Mouse (Mus musculus) left cerebral cortex, postnatal 25 days (tissue): Measurements from ENCODE around the gene Bag5. TPM values are rescaled to one million over a fixed set of nuclear protein-coding genes. Genes with fewer than 3 reads are reported as not detected.

Source experiments
- DNase-seq, 2 experiments: peaks; one replicate each; pipeline ENCODE4 v3.0.0; 2022; ENCODE audit warnings: low spot score in 2 of 2, mixed read lengths in 1 of 2
- intact Hi-C: fragments of 180-260 bp; cut with DNase I; formaldehyde crosslinking; loops from one replicate; pipeline ENCODE4 v1.15.1; 2025
- total RNA-seq, 2 experiments: library from RNA; stranded (reverse); gene quantifications; 2 replicates each; pipeline ENCODE4 v1.2.3; 2021

The Bag5 gene
- total RNA-seq, 2 experiments from 2014 or later = 53.9 to 56.9 TPM

GRCm38 (mm10) chr12:111680661-111681060 is 32.4 kb downstream of the Bag5 start:
- peak in 1 of 2 experiments; percentile 59 for DNase-seq
- intact Hi-C loops = no loop called here

- DNase-seq = no peak
- intact Hi-C loops = no loop called here
These were observed 34.1 kb downstream of the Bag5 start for GRCm38 (mm10) chr12:111678997-111679396.

- DNase-seq = no peak
- intact Hi-C loops = no loop called here
These were observed 34.5 kb downstream of the Bag5 start for GRCm38 (mm10) chr12:111678670-111678933.

- DNase-seq = peak; percentile 90 to 92
- intact Hi-C loops = no loop called here
These were observed 35.0 kb downstream of the Bag5 start, which contains the start of gene Trmt61a for GRCm38 (mm10) chr12:111677882-111678669. Gene Trmt61a (plus strand): TSS chr12:111678105.

GRCm38 (mm10) chr12:111677421-111677820 is 35.6 kb downstream of the Bag5 start:
- DNase-seq = peak in 1 of 2 experiments; percentile 35
- intact Hi-C loops = no loop called here

GRCm38 (mm10) chr12:111675797-111676580 is 37.1 kb downstream of the Bag5 start:
- DNase-seq = no peak
- intact Hi-C loops = no loop called here

GRCm38 (mm10) chr12:111674850-111675486 is 38.1 kb downstream of the Bag5 start:
- DNase-seq = no peak
- intact Hi-C loops = no loop called here

GRCm38 (mm10) chr12:111672581-111672980 is 40.5 kb downstream of the Bag5 start:
- no peak for DNase-seq
- intact Hi-C loops = no loop called here

- DNase-seq = peak; percentile 95 to 97
- intact Hi-C loops = no loop called here
These were observed 40.9 kb downstream of the Bag5 start, which contains the start of gene Ckb for GRCm38 (mm10) chr12:111672176-111672575. Gene Ckb (minus strand): TSS chr12:111672338.

GRCm38 (mm10) chr12:111671431-111671902 is 41.6 kb downstream of the Bag5 start:
- peak; percentile 81 to 83 for DNase-seq
- intact Hi-C loops = no loop called here

- intact Hi-C loops = no loop called here
- peak in 1 of 2 experiments; percentile 17 for DNase-seq
These were observed 42.1 kb downstream of the Bag5 start for GRCm38 (mm10) chr12:111670976-111671375.

GRCm38 (mm10) chr12:111670371-111670971 is 42.6 kb downstream of the Bag5 start:
- DNase-seq = peak; percentile 49 to 90
- intact Hi-C loops = no loop called here

- DNase-seq = no peak
- intact Hi-C loops = no loop called here
These were observed 43.1 kb downstream of the Bag5 start for GRCm38 (mm10) chr12:111669961-111670360.

- peak; percentile 31 to 73 for DNase-seq
- intact Hi-C loops = loop anchor here (1.0 kb wide), 2 partner anchors 27 to 63 kb away; no protein-coding TSS in a partner anchor
These were observed 43.9 kb downstream of the Bag5 start for GRCm38 (mm10) chr12:111669000-111669788.

GRCm38 (mm10) chr12:111668457-111668912 is 44.6 kb downstream of the Bag5 start:
- DNase-seq = peak; percentile 96 to 98
- intact Hi-C loops = loop anchor here (1.0 kb wide), 2 partner anchors 28 to 64 kb away; no protein-coding TSS in a partner anchor

GRCm38 (mm10) chr12:111667421-111667820 is 45.6 kb downstream of the Bag5 start:
- intact Hi-C loops = no loop called here
- no peak for DNase-seq

- intact Hi-C loops = no loop called here
- peak; percentile 77 to 95 for DNase-seq
These were observed 46.7 kb downstream of the Bag5 start for GRCm38 (mm10) chr12:111666380-111666779.

GRCm38 (mm10) chr12:111665041-111665880 is 47.8 kb downstream of the Bag5 start:
- no peak for DNase-seq
- intact Hi-C loops = no loop called here
